Mouse (Mus musculus): ENCODE results near the gene Ttc3. TPM values are rescaled to one million over a fixed set of nuclear protein-coding genes. Genes with fewer than 3 reads are reported as not detected.
"Not testable (repeated sequence)": the region's sequence is repeated elsewhere in the genome, so short reads cannot be mapped to it uniquely, and the experiment has no call there.

Gene Ttc3
- polyA plus RNA-seq, 1 experiment from 2014 or later: 68.9 TPM

DNA sequence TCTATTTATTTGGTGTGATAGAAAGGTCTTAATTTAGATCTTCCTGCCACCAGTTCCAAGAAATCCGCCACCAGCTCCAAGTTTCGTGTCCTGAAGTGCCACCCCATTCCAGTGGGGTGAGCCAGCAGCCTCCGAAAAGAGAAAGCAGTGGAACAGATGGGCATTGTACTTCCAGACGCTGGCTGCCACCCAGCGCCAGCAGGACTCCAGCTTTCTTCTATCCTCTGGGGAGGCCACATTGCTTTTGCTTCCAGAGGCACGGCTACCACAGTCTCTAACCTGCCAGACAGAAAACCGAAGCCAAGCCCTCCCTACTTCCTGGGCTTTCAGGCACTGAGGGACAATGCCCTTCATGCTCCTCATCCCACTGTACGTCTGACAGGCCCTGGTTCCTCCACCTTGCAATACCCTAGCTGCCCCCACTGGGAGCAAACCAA lies 102.1 kb downstream of the Ttc3 start:
- TF ChIP-seq CTCF (IDR thresholded peaks at IDR 0.05) (peak; percentile 37), EP300 (IDR thresholded peaks at IDR 0.05) (no peak)
- Histone ChIP-seq H3K27ac (ENCODE audit: low read length) (no peak overlapping the region), H3K9me3 (ENCODE audit: low read length) (no peaks in the 10 kb centered on the region), H3K4me2 (replicated peaks; ENCODE audit: low read depth, low read length) (no peak overlapping the region), H3K27me3 (replicated peaks; ENCODE audit: insufficient read depth, low read length) (no peaks in the 10 kb centered on the region), H3K9ac (replicated peaks; ENCODE audit: low read depth) (no peak overlapping the region), H3K4me1 (ENCODE audit: insufficient read depth, low read depth, low read length) (no peaks in the 10 kb centered on the region), H3K36me3 (ENCODE audit: insufficient read depth, low read length) (0 out of 2 replicates have a peak, but pooled peaks cover 13% of the 10 kb centered on the region), H3K4me3 (ENCODE audit: low read depth, low read length) (no peak overlapping the region)
- peak; percentile 53 for DNase-seq (ENCODE audit: low spot score)
- 46% methylated on average over 8 of the region's 8 CpGs for WGBS
- ATAC-seq: peak; percentile 76

- no peak overlapping the region for H3K4me2 ChIP-seq (replicated peaks; ENCODE audit: low read depth, low read length)
- H3K9me3 ChIP-seq (ENCODE audit: low read length): no peaks in the 10 kb centered on the region
- no peaks in the 10 kb centered on the region for H3K4me1 ChIP-seq (ENCODE audit: insufficient read depth, low read depth, low read length)
- DNase-seq (ENCODE audit: low spot score): no peak
- no peak overlapping the region for H3K9ac ChIP-seq (replicated peaks; ENCODE audit: low read depth)
- H3K36me3 ChIP-seq (ENCODE audit: insufficient read depth, low read length): 0 out of 2 replicates have a peak, but pooled peaks cover 13% of the 10 kb centered on the region
- H3K27me3 ChIP-seq (replicated peaks; ENCODE audit: insufficient read depth, low read length): no peaks in the 10 kb centered on the region
- peak; percentile 16; the same call in 1 of the 2 replicates for ATAC-seq
- WGBS: 84% methylated on average over 11 of the region's 11 CpGs
- H3K4me3 ChIP-seq (ENCODE audit: low read depth, low read length): no peak overlapping the region
- no peak overlapping the region for H3K27ac ChIP-seq (ENCODE audit: low read length)
- TF ChIP-seq EP300 (IDR thresholded peaks at IDR 0.05): no peak
- TF ChIP-seq CTCF (IDR thresholded peaks at IDR 0.05): no peak
These were observed 102.8 kb downstream of the Ttc3 start for GRCm38 (mm10) chr16:94473086-94473822.

- H3K4me3 ChIP-seq (ENCODE audit: low read depth, low read length): no peak overlapping the region
- H3K4me2 ChIP-seq (replicated peaks; ENCODE audit: low read depth, low read length): no peak overlapping the region
- no peak overlapping the region for H3K9ac ChIP-seq (replicated peaks; ENCODE audit: low read depth)
- no peak for ATAC-seq
- no peak for DNase-seq (ENCODE audit: low spot score)
- H3K36me3 ChIP-seq (ENCODE audit: insufficient read depth, low read length): no peaks in the 10 kb centered on the region
- H3K27me3 ChIP-seq (replicated peaks; ENCODE audit: insufficient read depth, low read length): no peaks in the 10 kb centered on the region
- no peaks in the 10 kb centered on the region for H3K4me1 ChIP-seq (ENCODE audit: insufficient read depth, low read depth, low read length)
- no peak for TF ChIP-seq CTCF (IDR thresholded peaks at IDR 0.05)
- TF ChIP-seq EP300 (IDR thresholded peaks at IDR 0.05): no peak
- WGBS: 77% methylated on average over 11 of the region's 11 CpGs
- H3K9me3 ChIP-seq (ENCODE audit: low read length): no peaks in the 10 kb centered on the region
- H3K27ac ChIP-seq (ENCODE audit: low read length): no peak overlapping the region
These were observed 114.5 kb downstream of the Ttc3 start for GRCm38 (mm10) chr16:94484752-94485535.

- H3K4me3 ChIP-seq (ENCODE audit: low read depth, low read length): no peak overlapping the region
- WGBS: 61% methylated on average over 5 of the region's 5 CpGs
- no peak overlapping the region for H3K9ac ChIP-seq (replicated peaks; ENCODE audit: low read depth)
- H3K27me3 ChIP-seq (replicated peaks; ENCODE audit: insufficient read depth, low read length): no peaks in the 10 kb centered on the region
- no peak overlapping the region for H3K27ac ChIP-seq (ENCODE audit: low read length)
- ATAC-seq: no peak
- H3K9me3 ChIP-seq (ENCODE audit: low read length): no peaks in the 10 kb centered on the region
- DNase-seq (ENCODE audit: low spot score): no peak
- TF ChIP-seq CTCF (IDR thresholded peaks at IDR 0.05) (no peak), EP300 (IDR thresholded peaks at IDR 0.05) (no peak)
- no peak overlapping the region for H3K4me2 ChIP-seq (replicated peaks; ENCODE audit: low read depth, low read length)
- H3K36me3 ChIP-seq (ENCODE audit: insufficient read depth, low read length): no peaks in the 10 kb centered on the region
- no peaks in the 10 kb centered on the region for H3K4me1 ChIP-seq (ENCODE audit: insufficient read depth, low read depth, low read length)
These were observed 116.9 kb downstream of the Ttc3 start for GRCm38 (mm10) chr16:94487341-94487740.

- WGBS: 85% methylated on average over 5 of the region's 5 CpGs
- H3K4me1 ChIP-seq (ENCODE audit: insufficient read depth, low read depth, low read length): no peaks in the 10 kb centered on the region
- H3K9me3 ChIP-seq (ENCODE audit: low read length): no peaks in the 10 kb centered on the region
- TF ChIP-seq CTCF (IDR thresholded peaks at IDR 0.05) (no peak), EP300 (IDR thresholded peaks at IDR 0.05) (no peak)
- no peak overlapping the region for H3K27ac ChIP-seq (ENCODE audit: low read length)
- no peak overlapping the region for H3K4me3 ChIP-seq (ENCODE audit: low read depth, low read length)
- no peak overlapping the region for H3K4me2 ChIP-seq (replicated peaks; ENCODE audit: low read depth, low read length)
- H3K27me3 ChIP-seq (replicated peaks; ENCODE audit: insufficient read depth, low read length): no peaks in the 10 kb centered on the region
- DNase-seq (ENCODE audit: low spot score) (no peak), ATAC-seq (no peak)
- H3K9ac ChIP-seq (replicated peaks; ENCODE audit: low read depth): no peak overlapping the region
- H3K36me3 ChIP-seq (ENCODE audit: insufficient read depth, low read length): no peaks in the 10 kb centered on the region
These were observed 118.9 kb downstream of the Ttc3 start for GRCm38 (mm10) chr16:94489326-94489725.

- not testable (repeated sequence) for H3K4me2 ChIP-seq (replicated peaks; ENCODE audit: low read depth, low read length); H3K27ac ChIP-seq (ENCODE audit: low read length); DNase-seq (ENCODE audit: low spot score); ATAC-seq; H3K27me3 ChIP-seq (replicated peaks; ENCODE audit: insufficient read depth, low read length); H3K9ac ChIP-seq (replicated peaks; ENCODE audit: low read depth); H3K9me3 ChIP-seq (ENCODE audit: low read length); H3K4me1 ChIP-seq (ENCODE audit: insufficient read depth, low read depth, low read length); H3K4me3 ChIP-seq (ENCODE audit: low read depth, low read length)
- WGBS: 93% methylated on average over 7 of the region's 7 CpGs
- H3K36me3 ChIP-seq (ENCODE audit: insufficient read depth, low read length): peaks cover 42% of the 10 kb centered on the region
These were observed 126.8 kb downstream of the Ttc3 start for GRCm38 (mm10) chr16:94497176-94497575.

All from lung, postnatal 0 days (tissue).